In genomic region chr11:117169088-117169635, GRCm38 (mm10) we compare ENCODE assay signal across 11 mouse cellular contexts. TPM values are rescaled to one million over a fixed set of nuclear protein-coding genes. Genes with fewer than 3 reads are reported as not detected.
DNase-seq lines count a peak whose midpoint lies in the region; ATAC-seq and TF ChIP-seq lines count a peak whose summit lies in the region.
"Had no signal": no experiment of that assay in that cellular context is flagged by ENCODE, and none has a peak within 500 bp of the region (broad histone marks: within the 10 kb centered on the region; RNA-seq: fewer than 3 reads in every experiment).

No protein-coding gene starts in this region.

- H3ac ChIP-seq in myocyte (ENCODE audit: control insufficient read depth, insufficient read length) = no peak overlapping the region

- H3K4me1 ChIP-seq in hindbrain, embryonic 14.5 days (replicated peaks; ENCODE audit: control insufficient read depth, insufficient read depth, low read length) = peaks cover 7% of the 10 kb centered on the region
- H3K4me1 ChIP-seq in hindbrain, embryonic 10.5 days (replicated peaks) = peaks cover 14% of the 10 kb centered on the region
- H3K4me1 ChIP-seq in heart, embryonic 10.5 days = 0 out of 2 replicates have a peak, but pooled peaks cover 5% of the 10 kb centered on the region
- H3K4me1 ChIP-seq: heart, embryonic 12.5 days had no signal

- peak overlapping the region; percentile 58; the same call in 1 of the 2 replicates for H3K27ac ChIP-seq in hindbrain, embryonic 14.5 days
- H3K27ac ChIP-seq in hindbrain, embryonic 10.5 days = no peak overlapping the region
- H3K27ac ChIP-seq in heart, embryonic 10.5 days = no peak overlapping the region

- 74% methylated on average over 11 of the region's 11 CpGs for WGBS in hindbrain, embryonic 14.5 days
- WGBS in hindbrain, embryonic 10.5 days = 95% methylated on average over 11 of the region's 11 CpGs
- WGBS in heart, embryonic 10.5 days = 88% methylated on average over 11 of the region's 11 CpGs

- H3K9ac ChIP-seq in hindbrain, embryonic 14.5 days = no peak overlapping the region
- H3K9ac ChIP-seq: heart, embryonic 12.5 days had no signal

- H3K79me2 ChIP-seq in myocyte (ENCODE audit: control insufficient read depth, insufficient read depth) = no peaks in the 10 kb centered on the region

- H3K9me3 ChIP-seq in hindbrain, embryonic 14.5 days (ENCODE audit: control insufficient read depth, low read length) = no peaks in the 10 kb centered on the region
- H3K9me3 ChIP-seq in hindbrain, embryonic 10.5 days = 0 out of 2 replicates have a peak, but pooled peaks cover 3% of the 10 kb centered on the region
- H3K9me3 ChIP-seq in heart, embryonic 10.5 days = no peaks in the 10 kb centered on the region

- ATAC-seq in hindbrain, embryonic 14.5 days (ENCODE audit: low FRiP score) = no peak
- ATAC-seq in CD4-positive, CD25-positive, alpha-beta regulatory T cell, adult 4 months = no peak

- no peak overlapping the region for H3K4me2 ChIP-seq in hindbrain, embryonic 14.5 days (replicated peaks)
- H3K4me2 ChIP-seq in myocyte (ENCODE audit: low read depth) = peak overlapping the region; percentile 53
- H3K4me2 ChIP-seq: heart, embryonic 12.5 days had no signal

- no peaks in the 10 kb centered on the region for H3K36me3 ChIP-seq in hindbrain, embryonic 14.5 days (replicated peaks; ENCODE audit: control insufficient read depth, insufficient read depth)
- H3K36me3 ChIP-seq in hindbrain, embryonic 10.5 days = no peaks in the 10 kb centered on the region
- H3K36me3 ChIP-seq in myocyte (ENCODE audit: control insufficient read depth, insufficient read depth) = no peaks in the 10 kb centered on the region
- H3K36me3 ChIP-seq in heart, embryonic 10.5 days = no peaks in the 10 kb centered on the region
- H3K36me3 ChIP-seq: heart, embryonic 12.5 days had no signal

- no peaks in the 10 kb centered on the region for H3K27me3 ChIP-seq in hindbrain, embryonic 14.5 days (ENCODE audit: control insufficient read depth, insufficient read depth, low read length)
- H3K27me3 ChIP-seq in hindbrain, embryonic 10.5 days (ENCODE audit: insufficient read depth, poor library complexity, severe bottlenecking) = no peaks in the 10 kb centered on the region
- no peaks in the 10 kb centered on the region for H3K27me3 ChIP-seq in myocyte (ENCODE audit: control insufficient read depth, insufficient read depth, insufficient read length)
- peaks cover 10% of the 10 kb centered on the region; the same call in 1 of the 2 replicates for H3K27me3 ChIP-seq in heart, embryonic 10.5 days (ENCODE audit: insufficient read depth, poor library complexity, severe bottlenecking)

- H3K4me3 ChIP-seq in hindbrain, embryonic 14.5 days (replicated peaks; ENCODE audit: low read length) = no peak overlapping the region
- no peak overlapping the region for H3K4me3 ChIP-seq in hindbrain, embryonic 10.5 days
- no peak overlapping the region for H3K4me3 ChIP-seq in myocyte
- H3K4me3 ChIP-seq in heart, embryonic 10.5 days = no peak overlapping the region
- H3K4me3 ChIP-seq: heart, embryonic 12.5 days had no signal

- DNase-seq in hindbrain, embryonic 14.5 days (ENCODE audit: low spot score) = no peak
- DNase-seq in hindbrain, embryonic 10.5 days (ENCODE audit: low spot score) = no peak
- DNase-seq in right cerebral cortex, postnatal 10 days (ENCODE audit: low spot score in 2 of 2) = peak; percentile 44 to 52
- no peak for DNase-seq in right cerebral cortex, postnatal 36 days (ENCODE audit: low spot score in 2 of 2)
- peak; percentile 71 for DNase-seq in cerebellum, adult 9-11 months
- no peak for DNase-seq in heart, embryonic 10.5 days (ENCODE audit: low spot score)
- DNase-seq: kidney, adult 8-10 months; lung, adult 18-20 months had no signal

- TF ChIP-seq POLR2A in myocyte (IDR thresholded peaks at IDR 0.05; ENCODE audit: insufficient read length, low read depth) = no peak

TF ChIP-seq in myocyte, 11 proteins besides CTCF, POLR2A, EP300 and RAD21:
- TF ChIP-seq TCF12 (IDR thresholded peaks at IDR 0.05; ENCODE audit: insufficient read depth, poor library complexity, severe bottlenecking) (no peak), REST (IDR thresholded peaks at IDR 0.05; ENCODE audit: insufficient read depth, insufficient read length) (no peak), TCF3 (IDR thresholded peaks at IDR 0.05; ENCODE audit: insufficient read length, low read depth) (no peak), MYOG (IDR thresholded peaks at IDR 0.05; ENCODE audit: control insufficient read depth in 1 of 3, insufficient read depth in 1 of 3, insufficient read length in 2 of 3, low read depth in 2 of 3) (no peak), E2F4 (IDR thresholded peaks at IDR 0.05; ENCODE audit: insufficient read depth) (no peak), POLR2AphosphoS2 (IDR thresholded peaks at IDR 0.05; ENCODE audit: insufficient read length, low read depth) (no peak), CEBPB (IDR thresholded peaks at IDR 0.05; ENCODE audit: insufficient read depth, poor library complexity, severe bottlenecking) (no peak), MYOD1 (IDR thresholded peaks at IDR 0.05; ENCODE audit: control insufficient read depth in 1 of 3, insufficient read length in 2 of 3, low read depth in 2 of 3) (no peak), USF1 (IDR thresholded peaks at IDR 0.05; ENCODE audit: low read depth) (no peak), SRF (IDR thresholded peaks at IDR 0.05; ENCODE audit: control insufficient read depth, insufficient read length, low read depth) (no peak), MAX (IDR thresholded peaks at IDR 0.05; ENCODE audit: low read depth) (no peak)
TF ChIP-seq in myocyte: peak in this region for 0.

RNA-seq across cellular contexts. Expression of gene Sept9, which starts 30.3 kb away (rescaled TPM):
- polyA plus RNA-seq in hindbrain, embryonic 14.5 days (2014; fragmentation: Nextera tagmentation; extraction: Ambion mirVana) = 96.5 and 96.9 TPM in 2 replicates
- 186 and 206 TPM in 2 replicates for polyA plus RNA-seq in hindbrain, embryonic 10.5 days (2016; fragmentation: Nextera tagmentation; extraction: Ambion mirVana)
- 253 TPM for polyA plus RNA-seq in myocyte (2012; fragmentation: generic; extraction: Trizol)
- polyA plus RNA-seq in CD4-positive, CD25-positive, alpha-beta regulatory T cell, adult 4 months (2017; shearing (Covaris generic)) = 100 to 1,000 TPM; 277 to 424 TPM
- polyA plus RNA-seq in heart, embryonic 10.5 days (2016; fragmentation: Nextera tagmentation; extraction: Ambion mirVana) = 148 and 164 TPM in 2 replicates

RNA-seq across cellular contexts. Expression of gene Sec14l1, which starts 54.2 kb away (rescaled TPM):
- polyA plus RNA-seq in hindbrain, embryonic 14.5 days (2014; fragmentation: Nextera tagmentation; extraction: Ambion mirVana) = 41.2 and 41.9 TPM in 2 replicates
- 57.0 and 58.2 TPM in 2 replicates for polyA plus RNA-seq in hindbrain, embryonic 10.5 days (2016; fragmentation: Nextera tagmentation; extraction: Ambion mirVana)
- 84.8 TPM for polyA plus RNA-seq in myocyte (2012; fragmentation: generic; extraction: Trizol)
- polyA plus RNA-seq in CD4-positive, CD25-positive, alpha-beta regulatory T cell, adult 4 months (2017; shearing (Covaris generic)) = 10 to 100 TPM; 11.9 to 18.9 TPM
- 46.2 and 56.0 TPM in 2 replicates for polyA plus RNA-seq in heart, embryonic 10.5 days (2016; fragmentation: Nextera tagmentation; extraction: Ambion mirVana)

Comparison
In these comparisons a context has a peak if more than half of its experiments do, and no peak if none do; other contexts are left out.
1. DNase-seq: peak in right cerebral cortex, postnatal 10 days (2 of 2) and cerebellum, adult 9-11 months (single experiment); none in hindbrain, embryonic 14.5 days (single experiment), hindbrain, embryonic 10.5 days (single experiment), right cerebral cortex, postnatal 36 days (0 of 2) and heart, embryonic 10.5 days (single experiment).